Mouse (Mus musculus): ENCODE results near the gene Pepd.

DNA sequence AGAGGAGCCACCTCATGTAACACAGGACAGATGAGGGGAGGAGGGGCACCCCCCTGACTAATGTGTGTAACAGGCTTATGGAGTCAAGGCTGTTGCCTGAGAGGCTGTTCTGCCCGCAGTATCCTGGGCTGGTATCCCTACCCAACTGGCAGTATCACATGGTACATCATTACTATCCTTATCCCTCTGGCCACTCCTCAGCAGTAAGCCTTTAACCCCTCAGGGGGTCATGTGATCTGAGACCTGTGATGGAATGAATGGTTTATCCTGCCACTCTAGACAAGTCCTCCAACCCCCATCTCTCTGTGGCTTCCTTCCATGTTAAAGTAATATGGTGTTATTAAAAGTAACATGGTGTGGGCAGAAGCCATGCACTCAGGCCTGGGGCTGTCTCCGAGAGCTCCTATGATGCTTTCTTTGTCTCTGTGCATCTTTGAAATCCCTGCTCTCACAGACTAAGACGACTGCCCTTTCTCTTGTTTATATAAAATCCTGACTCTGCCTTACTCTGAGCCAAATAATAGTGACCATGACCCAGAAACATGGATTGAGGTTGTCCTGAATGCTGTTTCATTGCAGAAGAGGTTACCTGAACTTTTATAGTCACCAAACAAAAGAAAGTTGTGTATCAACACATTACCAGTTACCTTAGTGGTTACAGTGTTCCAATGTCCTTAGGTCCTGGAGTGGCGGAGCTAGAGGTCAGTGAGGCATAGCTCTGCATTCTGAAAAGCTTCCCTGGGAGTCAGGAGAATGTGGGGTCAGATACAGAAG, 71.7 kb downstream of the Pepd start:
- no peak for TF ChIP-seq CTCF (IDR thresholded peaks at IDR 0.05)
- no peak for TF ChIP-seq POLR2A (IDR thresholded peaks at IDR 0.05; ENCODE audit: insufficient read depth, low read depth, low read length)
- no peak for TF ChIP-seq EP300 (IDR thresholded peaks at IDR 0.05; ENCODE audit: insufficient read depth, low read depth, low read length)

Data from heart, adult 2 months (tissue).